Mouse (Mus musculus) CD4-positive naive resting alpha-beta T cell, adult 57 days (primary cell): ENCODE results near the gene Eif5. TPM values are rescaled to one million over a fixed set of nuclear protein-coding genes. Genes with fewer than 3 reads are reported as not detected.

Experiments
- total RNA-seq: library from RNA; stranded (reverse); gene quantifications from one replicate; pipeline ENCODE4 v1.2.4, GENCODE M21; 2023

The Eif5 gene
- total RNA-seq: 738 TPM

DNA sequence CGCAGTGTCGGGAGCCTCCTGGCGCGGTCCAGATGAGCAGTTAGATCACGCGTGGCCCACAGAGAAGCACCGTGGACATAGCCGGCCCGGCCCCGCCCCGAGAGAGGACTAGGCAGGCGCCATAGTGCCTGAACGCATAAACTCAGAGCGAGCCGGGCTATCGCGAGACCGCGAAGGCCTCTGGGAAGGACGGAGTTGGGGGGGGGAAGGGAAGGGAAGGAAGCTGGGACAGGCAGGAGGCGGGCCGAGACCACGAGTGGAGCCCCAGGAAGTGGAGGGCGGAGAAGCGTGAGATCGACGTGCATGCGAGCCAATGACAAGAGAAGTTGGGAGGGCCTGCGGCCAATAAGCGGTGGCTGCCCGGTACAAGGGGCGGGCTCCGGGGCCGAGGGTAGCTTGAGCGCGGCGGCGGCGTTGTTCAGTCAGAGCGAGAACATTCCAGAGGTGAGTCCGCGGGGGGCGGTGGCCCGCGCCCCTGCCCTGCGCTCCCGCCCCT is at the start of gene Eif5:
Gene Eif5 (plus strand): TSS at position 221 of the 496 bp plus-strand sequence.

DNA sequence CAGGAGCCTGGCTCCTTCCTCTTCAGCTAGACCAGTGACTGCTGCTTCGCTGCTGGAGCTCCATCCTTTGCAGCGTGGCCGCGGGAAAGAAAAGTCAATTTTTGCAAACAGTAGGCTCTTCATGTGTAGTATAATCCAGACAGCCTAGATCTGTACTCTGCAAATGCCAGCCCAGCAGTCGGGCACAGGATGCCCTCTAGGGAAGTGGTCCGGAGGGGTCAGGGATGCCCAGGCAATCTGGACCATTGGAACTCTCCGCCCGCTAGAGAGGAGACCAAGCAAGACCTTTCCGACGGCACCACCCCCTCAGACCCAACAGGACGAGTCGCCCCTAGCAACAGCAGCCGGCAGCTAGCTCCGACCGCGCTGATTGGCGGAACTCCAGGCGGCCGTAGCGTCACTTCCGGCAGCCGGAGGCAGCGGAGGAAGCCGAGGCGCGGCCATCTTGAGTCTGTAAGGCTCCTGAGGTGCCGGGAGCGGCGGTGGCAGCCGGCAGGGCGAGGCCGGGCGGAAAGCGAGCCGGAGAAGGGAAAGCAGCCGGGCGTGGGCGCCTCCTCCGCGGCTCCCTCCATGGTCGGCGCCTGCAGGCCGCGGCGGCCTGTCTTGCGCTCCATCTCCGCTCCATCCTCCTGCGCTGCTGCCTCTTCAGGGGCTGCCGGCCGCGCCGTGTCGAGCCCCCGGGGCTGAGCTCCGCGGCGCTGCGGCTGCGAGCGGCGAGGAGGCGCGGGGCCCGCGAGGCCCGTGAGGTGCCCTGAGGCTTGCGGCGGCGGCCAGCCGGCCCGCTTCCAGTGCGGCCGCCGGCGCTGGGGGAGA is 36.5 kb downstream of the Eif5 start, which contains the start of gene Mark3:
Gene Mark3 (plus strand): TSS at position 450 of the 813 bp plus-strand sequence.

Other genes with a start within 250 kb of the Eif5 start
- 3.4 TPM for gene Cdc42bpb, start 160.3 kb upstream of the Eif5 start, total RNA-seq
- gene Lbhd2, start 131.2 kb upstream of the Eif5 start, total RNA-seq: not detected
- gene Exoc3l4, start 121.0 kb upstream of the Eif5 start, total RNA-seq: not detected
- 6.8 TPM for gene Tnfaip2, start 95.5 kb upstream of the Eif5 start, total RNA-seq
- gene Gm266, start 52.2 kb upstream of the Eif5 start, total RNA-seq: not detected
- 85.2 TPM for gene Mark3, start 36.5 kb downstream of the Eif5 start, total RNA-seq
- 6.5 TPM for gene Ckb, start 134.3 kb downstream of the Eif5 start, total RNA-seq
- 15.5 TPM for gene Trmt61a, start 140.1 kb downstream of the Eif5 start, total RNA-seq
- gene Bag5, start 175.2 kb downstream of the Eif5 start, total RNA-seq: 25.9 TPM
- 26.9 TPM for gene Apopt1, start 175.2 kb downstream of the Eif5 start, total RNA-seq
- gene Klc1, start 220.8 kb downstream of the Eif5 start, total RNA-seq: 87.6 TPM